Mouse (Mus musculus) E14TG2a.4 (cell line): ENCODE measurements around the gene Vstm2b.

Source experiments
- H3K27me3 ChIP-seq: 2 replicates; pipeline ENCODE4 v1.6.1; 2014; ENCODE audit warnings: low read length, control low read depth; ENCODE audit not compliant: insufficient read depth
- H3K36me3 ChIP-seq: 2 replicates; pipeline ENCODE4 v1.6.1; 2014; ENCODE audit warnings: low read length, control low read depth; ENCODE audit not compliant: insufficient read depth
- H3K4me1 ChIP-seq: replicated peaks from 2 replicates; pipeline ENCODE4 v1.6.1; 2014; ENCODE audit warnings: low read depth, low read length, control low read depth
- H3K4me3 ChIP-seq: replicated peaks from 2 replicates; pipeline ENCODE4 v1.5.1; 2014; ENCODE audit warnings: mild to moderate bottlenecking, low read length
- H3K9me3 ChIP-seq: 2 replicates; pipeline ENCODE4 v1.6.1; 2014; ENCODE audit warnings: low read length, control low read depth
- CTCF ChIP-seq: conservative IDR thresholded peaks from 2 replicates; pipeline ENCODE4 v1.5.1; 2014; ENCODE audit warnings: low read length
- NANOG ChIP-seq: IDR thresholded peaks from 2 replicates; pipeline ENCODE4 v1.6.1; 2014; ENCODE audit warnings: borderline replicate concordance, low read length, mixed read lengths
- POU5F1 ChIP-seq: IDR thresholded peaks from 2 replicates; pipeline ENCODE4 v1.6.1; 2014; ENCODE audit warnings: low read length, borderline replicate concordance

Vstm2b gene

GRCm38 (mm10) chr7:40898096-40898710 lies at the start of gene Vstm2b:
TSS of gene Vstm2b (plus strand) at chr7:40898328.
- TF ChIP-seq NANOG (no peak), POU5F1 (no peak), CTCF (no peak)
- 0 out of 2 replicates have a peak, but pooled peaks cover 6% of the 10 kb centered on the region for H3K9me3 ChIP-seq
- H3K4me1 ChIP-seq = peaks cover 39% of the 10 kb centered on the region
- peaks cover 84% of the 10 kb centered on the region for H3K27me3 ChIP-seq
- peak within 1 kb of the TSS; percentile 76 for H3K4me3 ChIP-seq
- no peaks in the 10 kb centered on the region for H3K36me3 ChIP-seq

DNA sequence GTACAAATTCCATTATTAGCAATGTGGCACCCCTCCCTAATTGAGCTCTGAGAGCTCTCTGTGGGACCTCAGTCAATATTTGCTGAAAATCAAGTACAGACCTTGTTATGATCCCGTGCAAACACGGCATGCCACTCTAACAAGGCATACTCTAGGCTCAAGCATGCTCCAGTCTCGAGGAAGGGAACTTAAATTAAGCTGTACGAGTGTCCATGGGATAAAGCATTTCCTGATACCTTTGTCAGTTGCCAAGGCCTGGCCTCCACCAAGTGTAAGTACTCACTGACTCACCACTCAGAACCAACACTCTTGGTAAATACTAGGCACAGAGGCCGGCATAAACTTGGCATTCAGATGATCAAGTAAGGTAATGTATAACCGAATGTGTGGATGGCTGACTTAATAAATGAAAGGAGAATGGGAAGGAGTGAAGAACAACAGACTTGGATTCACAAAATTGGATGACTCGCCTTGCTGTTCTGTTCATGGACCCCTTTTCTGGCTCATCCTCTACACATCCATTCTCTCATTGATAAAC lies 42.0 kb upstream of the Vstm2b start:
- no peaks in the 10 kb centered on the region for H3K36me3 ChIP-seq
- TF ChIP-seq POU5F1 (no peak), NANOG (no peak), CTCF (no peak)
- H3K4me3 ChIP-seq = no peak overlapping the region
- no peaks in the 10 kb centered on the region for H3K9me3 ChIP-seq
- H3K27me3 ChIP-seq = no peaks in the 10 kb centered on the region
- H3K4me1 ChIP-seq = no peaks in the 10 kb centered on the region

GRCm38 (mm10) chr7:40873380-40873990 lies 24.6 kb upstream of the Vstm2b start:
- TF ChIP-seq CTCF = no peak
- TF ChIP-seq NANOG = no peak
- no peaks in the 10 kb centered on the region for H3K27me3 ChIP-seq
- no peaks in the 10 kb centered on the region for H3K36me3 ChIP-seq
- H3K4me1 ChIP-seq = no peaks in the 10 kb centered on the region
- no peak overlapping the region for H3K4me3 ChIP-seq
- H3K9me3 ChIP-seq = no peaks in the 10 kb centered on the region; the same call in 1 of the 2 replicates

DNA sequence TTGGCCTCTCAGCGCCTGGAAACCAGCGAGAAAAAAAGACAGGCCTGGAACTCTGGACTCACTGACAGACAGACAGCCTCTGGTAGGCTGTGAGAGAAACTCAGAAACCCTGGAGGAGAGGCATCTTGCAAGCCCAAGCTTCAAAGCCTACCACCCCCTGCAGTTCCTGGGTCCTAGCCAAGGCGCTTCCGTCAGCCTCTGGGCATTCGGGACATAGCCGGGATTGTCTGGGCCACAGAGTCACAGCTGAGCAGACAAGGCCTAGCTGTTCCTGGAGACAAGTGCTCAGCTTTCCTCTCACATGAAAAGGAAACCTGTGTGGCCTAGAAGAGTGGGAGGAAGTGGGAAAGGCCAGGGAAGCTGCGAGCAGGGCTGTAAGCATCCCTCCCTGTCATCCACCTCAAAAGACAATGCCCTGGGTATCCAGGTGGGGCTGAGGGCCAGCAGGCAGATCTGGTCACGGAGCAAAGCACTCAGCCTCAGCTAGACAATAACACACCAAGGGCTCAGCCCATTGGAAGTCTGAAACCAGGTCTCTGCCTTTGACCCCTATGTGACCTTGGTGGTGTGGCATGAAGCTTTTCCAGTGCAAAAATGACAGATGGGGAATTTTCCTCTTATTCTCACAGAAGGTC lies 13.2 kb upstream of the Vstm2b start:
- Histone ChIP-seq H3K4me1 (no peaks in the 10 kb centered on the region), H3K27me3 (peaks cover 2% of the 10 kb centered on the region; the same call in 1 of the 2 replicates), H3K4me3 (no peak overlapping the region), H3K9me3 (no peaks in the 10 kb centered on the region), H3K36me3 (no peaks in the 10 kb centered on the region)
- TF ChIP-seq CTCF = no peak

- TF ChIP-seq POU5F1 (no peak), CTCF (no peak), NANOG (no peak)
- no peak overlapping the region for H3K4me3 ChIP-seq
- H3K36me3 ChIP-seq = no peaks in the 10 kb centered on the region
- H3K9me3 ChIP-seq = no peaks in the 10 kb centered on the region
- H3K27me3 ChIP-seq = peaks cover 5% of the 10 kb centered on the region; the same call in 1 of the 2 replicates
- H3K4me1 ChIP-seq = no peaks in the 10 kb centered on the region
Measured at GRCm38 (mm10) chr7:40888358-40888757, 9.8 kb upstream of the Vstm2b start.

- H3K9me3 ChIP-seq = 0 out of 2 replicates have a peak, but pooled peaks cover 6% of the 10 kb centered on the region
- peaks cover 72% of the 10 kb centered on the region for H3K27me3 ChIP-seq
- H3K4me3 ChIP-seq = no peak overlapping the region
- no peak for TF ChIP-seq POU5F1
- no peak for TF ChIP-seq CTCF
- no peak for TF ChIP-seq NANOG
- H3K36me3 ChIP-seq = no peaks in the 10 kb centered on the region
- peaks cover 27% of the 10 kb centered on the region for H3K4me1 ChIP-seq
Measured at GRCm38 (mm10) chr7:40896964-40897363, 1.2 kb upstream of the Vstm2b start.

- H3K4me3 ChIP-seq = peak overlapping the region; percentile 76
- peaks cover 91% of the 10 kb centered on the region for H3K27me3 ChIP-seq
- no peaks in the 10 kb centered on the region for H3K36me3 ChIP-seq
- H3K9me3 ChIP-seq = 0 out of 2 replicates have a peak, but pooled peaks cover 6% of the 10 kb centered on the region
- TF ChIP-seq POU5F1 (no peak), NANOG (no peak), CTCF (no peak)
- peaks cover 39% of the 10 kb centered on the region for H3K4me1 ChIP-seq
Measured at GRCm38 (mm10) chr7:40898711-40899375, 715 bp downstream of the Vstm2b start.

DNA sequence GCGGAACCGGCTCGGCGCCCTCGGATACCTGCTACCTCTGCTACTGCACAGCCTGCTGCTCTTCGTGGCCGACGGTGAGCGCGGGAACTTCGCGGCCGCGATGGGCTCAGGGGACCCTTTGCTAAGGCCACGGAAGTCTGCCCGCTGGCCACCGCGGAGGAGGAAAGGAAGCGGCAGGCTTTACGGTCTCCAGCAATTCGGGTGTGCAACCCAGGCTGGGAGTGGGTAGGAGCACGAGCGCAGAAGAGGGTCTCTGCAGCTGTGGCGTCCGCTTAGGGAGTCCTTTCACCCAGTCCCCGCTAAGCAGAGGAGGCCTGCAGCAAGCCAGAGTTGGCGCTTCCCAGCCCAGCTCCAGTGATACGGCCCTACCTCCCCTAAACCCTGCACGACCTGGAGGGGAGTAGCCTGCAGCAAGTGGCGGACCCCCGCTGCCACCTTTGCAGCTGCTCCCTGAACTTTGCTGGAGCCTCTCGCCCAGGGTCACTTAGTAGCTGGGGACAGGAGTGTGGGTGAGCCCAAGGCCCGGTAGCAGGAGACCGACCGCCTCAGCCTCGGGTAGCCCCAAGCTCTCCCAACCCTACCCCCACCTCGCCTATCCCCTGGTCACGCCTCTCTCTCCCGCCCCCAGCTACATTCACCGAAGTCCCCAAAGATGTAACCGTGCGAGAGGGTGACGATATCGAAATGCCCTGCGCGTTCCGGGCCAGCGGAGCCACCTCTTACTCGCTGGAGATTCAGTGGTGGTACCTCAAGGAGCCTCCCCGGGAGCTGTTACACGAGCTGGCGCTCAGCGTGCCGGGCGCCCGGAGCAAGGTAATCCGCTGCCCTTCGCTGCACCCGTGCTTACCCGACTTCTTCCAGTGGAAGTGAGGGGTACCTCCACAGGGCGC lies 1.5 kb downstream of the Vstm2b start:
- H3K4me1 ChIP-seq = peaks cover 39% of the 10 kb centered on the region
- peak overlapping the region; percentile 76 for H3K4me3 ChIP-seq
- TF ChIP-seq POU5F1 (no peak), CTCF (no peak), NANOG (no peak)

More for the DNA sequence above, 1.5 kb downstream of the Vstm2b start:
- Histone ChIP-seq H3K9me3 (0 out of 2 replicates have a peak, but pooled peaks cover 6% of the 10 kb centered on the region), H3K36me3 (no peaks in the 10 kb centered on the region), H3K27me3 (peaks cover 90% of the 10 kb centered on the region)
